Mouse (Mus musculus): ENCODE results near the gene Cox6b1.

Cox6b1 gene

GRCm38 (mm10) chr7:30625530-30626384 lies at the start of gene Cox6b1:
Gene Cox6b1, minus strand, starts transcription at chr7:30626151.
- DNase-seq (ENCODE audit: low spot score in 2 of 2), result peak; percentile 79 to 85

- no peak for DNase-seq (ENCODE audit: low spot score in 2 of 2)
Observed at GRCm38 (mm10) chr7:30671480-30671879, 45.5 kb upstream of the Cox6b1 start, which contains the start of gene Pmis2. Gene Pmis2, minus strand, starts transcription at chr7:30671605.

GRCm38 (mm10) chr7:30669229-30669628 lies 43.3 kb upstream of the Cox6b1 start:
- peak in 1 of 2 experiments; percentile 21 for DNase-seq (ENCODE audit: low spot score in 2 of 2)

- DNase-seq (ENCODE audit: low spot score in 2 of 2), result no peak
Observed at GRCm38 (mm10) chr7:30665321-30665720, 39.4 kb upstream of the Cox6b1 start.

- peak; percentile 90 to 93 for DNase-seq (ENCODE audit: low spot score in 2 of 2)
Observed at GRCm38 (mm10) chr7:30664529-30665200, 38.7 kb upstream of the Cox6b1 start, which contains the start of gene Haus5. Gene Haus5, minus strand, starts transcription at chr7:30664994.

GRCm38 (mm10) chr7:30649591-30650540 lies 23.9 kb upstream of the Cox6b1 start, which contains the start of gene Rbm42:
Gene Rbm42, minus strand, starts transcription at chr7:30650317.
- DNase-seq (ENCODE audit: low spot score in 2 of 2), result peak; percentile 98

GRCm38 (mm10) chr7:30639083-30639482 lies 13.1 kb upstream of the Cox6b1 start:
- DNase-seq (ENCODE audit: low spot score in 2 of 2), result no peak

- no peak for DNase-seq (ENCODE audit: low spot score in 2 of 2)
Observed at GRCm38 (mm10) chr7:30636395-30636794, 10.4 kb upstream of the Cox6b1 start.

- no peak for DNase-seq (ENCODE audit: low spot score in 2 of 2)
Observed at GRCm38 (mm10) chr7:30635752-30636151, 9.8 kb upstream of the Cox6b1 start, which contains the start of gene Etv2. Gene Etv2, minus strand, starts transcription at chr7:30635852.

GRCm38 (mm10) chr7:30634621-30635020 lies 8.7 kb upstream of the Cox6b1 start:
- DNase-seq (ENCODE audit: low spot score in 2 of 2), result peak; percentile 40 to 69

GRCm38 (mm10) chr7:30633762-30634412 lies 7.9 kb upstream of the Cox6b1 start:
- DNase-seq (ENCODE audit: low spot score in 2 of 2), result no peak

- DNase-seq (ENCODE audit: low spot score in 2 of 2), result no peak
Observed at GRCm38 (mm10) chr7:30629013-30629412, 3.1 kb upstream of the Cox6b1 start.

- no peak for DNase-seq (ENCODE audit: low spot score in 2 of 2)
Observed at GRCm38 (mm10) chr7:30626647-30627046, 696 bp upstream of the Cox6b1 start.

GRCm38 (mm10) chr7:30619202-30619601 lies 6.7 kb downstream of the Cox6b1 start:
- peak in 1 of 2 experiments; percentile 41 for DNase-seq (ENCODE audit: low spot score in 2 of 2)

GRCm38 (mm10) chr7:30618658-30619057 lies 7.3 kb downstream of the Cox6b1 start:
- no peak for DNase-seq (ENCODE audit: low spot score in 2 of 2)

GRCm38 (mm10) chr7:30615049-30615760 lies 10.7 kb downstream of the Cox6b1 start:
- DNase-seq (ENCODE audit: low spot score in 2 of 2), result no peak

GRCm38 (mm10) chr7:30614454-30614853 lies 11.5 kb downstream of the Cox6b1 start:
- DNase-seq (ENCODE audit: low spot score in 2 of 2), result peak in 1 of 2 experiments; percentile 13

- DNase-seq (ENCODE audit: low spot score in 2 of 2), result peak; percentile 39 to 56
Observed at GRCm38 (mm10) chr7:30613529-30614112, 12.3 kb downstream of the Cox6b1 start.

GRCm38 (mm10) chr7:30612654-30613402 lies 13.1 kb downstream of the Cox6b1 start, which contains the start of gene Upk1a:
Gene Upk1a, minus strand, starts transcription at chr7:30612847.
- no peak for DNase-seq (ENCODE audit: low spot score in 2 of 2)
